Mouse (Mus musculus) liver, embryonic 14.5 days (tissue): ENCODE measurements at regions not wholly inside any gene's neighbourhood (a gene's known extent, or its start where the extent isn't known, plus 50 kb on each side); places are given as distances from the start of the nearest gene placed in this dataset.

Source experiments
- CTCF ChIP-seq: IDR thresholded peaks from 2 replicates; pipeline ENCODE4 v1.5.1; 2016; ENCODE audit warnings: antibody characterized with exemption, low read depth, control low read depth
- EP300 ChIP-seq: IDR thresholded peaks from 2 replicates; pipeline ENCODE4 v1.6.1; 2016; ENCODE audit warnings: antibody characterized with exemption, low read depth

DNA sequence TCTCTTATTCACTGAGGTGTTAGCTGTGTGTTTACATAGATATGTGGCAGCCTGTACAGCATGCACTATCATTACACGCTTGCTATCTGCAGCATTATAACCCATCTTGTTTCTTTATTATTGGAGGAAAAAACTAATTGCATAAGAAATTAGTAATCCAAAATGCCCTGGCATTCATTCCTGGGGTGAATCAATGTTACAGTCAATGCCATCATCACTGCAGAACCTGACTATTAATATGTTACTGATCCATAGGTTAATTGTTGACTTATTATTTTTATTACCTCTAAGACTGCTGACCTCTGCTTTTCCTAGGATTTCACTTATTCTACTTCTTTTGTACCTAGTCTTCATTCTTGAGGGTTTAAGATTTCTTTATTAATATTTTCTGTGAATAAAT is 327.4 kb downstream of the Eipr1 start:
- no peak for TF ChIP-seq CTCF
- TF ChIP-seq EP300 = no peak
